Mouse (Mus musculus) embryonic facial prominence, embryonic 11.5 days (tissue): ENCODE data around the gene Tmed3. TPM values are rescaled to one million over a fixed set of nuclear protein-coding genes. Genes with fewer than 3 reads are reported as not detected.
A peak's percentile ranks its signal among the peaks of the same experiment; 100 is the strongest.

Experiments used
- ATAC-seq: fragments of 200-750 bp; cut with Nextera tagmentation; replicated peaks from 2 replicates; pipeline ENCODE4 v1.8.0; 2017; ENCODE audit warnings: low read depth; ENCODE audit not compliant: insufficient number of reproducible peaks, low FRiP score, low TSS enrichment
- DNase-seq: peaks from one replicate; pipeline ENCODE4 v3.0.0-alpha.2; 2015; ENCODE audit warnings: low spot score
- H3K27ac ChIP-seq: fragments of 300-500 bp; sonication (generic); replicated peaks from 2 replicates; pipeline ENCODE4 v1.5.1; 2014; ENCODE audit warnings: mild to moderate bottlenecking, low read depth, low read length, control low read depth
- H3K27me3 ChIP-seq: fragments of 300-500 bp; sonication (generic); 2 replicates; pipeline ENCODE4 v1.6.1; 2014; ENCODE audit warnings: mild to moderate bottlenecking, low read length, moderate library complexity, mixed read lengths; ENCODE audit not compliant: control insufficient read depth, insufficient read depth
- H3K36me3 ChIP-seq: fragments of 300-500 bp; sonication (generic); replicated peaks from 2 replicates; pipeline ENCODE4 v1.6.1; 2014; ENCODE audit warnings: low read depth, mild to moderate bottlenecking, low read length, moderate library complexity, mixed read lengths; ENCODE audit not compliant: control insufficient read depth, insufficient read depth
- H3K4me1 ChIP-seq: fragments of 300-500 bp; sonication (generic); 2 replicates; pipeline ENCODE4 v1.6.1; 2014; ENCODE audit warnings: low read length, mixed read lengths; ENCODE audit not compliant: control insufficient read depth, insufficient read depth
- H3K4me2 ChIP-seq: fragments of 300-500 bp; sonication (generic); 2 replicates; pipeline ENCODE4 v1.6.1; 2014; ENCODE audit warnings: low read depth, mild to moderate bottlenecking, control low read depth, low read length, moderate library complexity
- H3K4me3 ChIP-seq: fragments of 300-500 bp; sonication (generic); 2 replicates; pipeline ENCODE4 v1.5.1; 2014; ENCODE audit warnings: low read depth, low read length, control low read depth
- H3K9ac ChIP-seq: fragments of 300-500 bp; sonication (generic); replicated peaks from 2 replicates; pipeline ENCODE4 v1.6.1; 2014; ENCODE audit warnings: mild to moderate bottlenecking, control low read depth, low read length
- H3K9me3 ChIP-seq: fragments of 300-500 bp; sonication (generic); replicated peaks from 2 replicates; pipeline ENCODE4 v1.6.1; 2016; ENCODE audit warnings: mild to moderate bottlenecking, low read length, inconsistent platforms, mixed read lengths; ENCODE audit not compliant: control insufficient read depth
- WGBS: fragments of 180-500 bp; shearing (Covaris S2); extraction: QIAGEN DNeasy Blood & Tissue Kit; methylation state at CpG from one replicate; pipeline ENCODE4 v1.1.7; 2014; 5-methylcytosine and 5-hydroxymethylcytosine counted together
- polyA plus RNA-seq: library from polyadenylated mRNA; unstranded; fragments of >200 nt; fragmentation: Nextera tagmentation; extraction: Ambion mirVana; gene quantifications from 2 replicates; pipeline ENCODE4 v1.2.1, GENCODE M21; 2014

Gene Tmed3
- polyA plus RNA-seq, 1 experiment from 2014 or later: 49.0 TPM

DNA sequence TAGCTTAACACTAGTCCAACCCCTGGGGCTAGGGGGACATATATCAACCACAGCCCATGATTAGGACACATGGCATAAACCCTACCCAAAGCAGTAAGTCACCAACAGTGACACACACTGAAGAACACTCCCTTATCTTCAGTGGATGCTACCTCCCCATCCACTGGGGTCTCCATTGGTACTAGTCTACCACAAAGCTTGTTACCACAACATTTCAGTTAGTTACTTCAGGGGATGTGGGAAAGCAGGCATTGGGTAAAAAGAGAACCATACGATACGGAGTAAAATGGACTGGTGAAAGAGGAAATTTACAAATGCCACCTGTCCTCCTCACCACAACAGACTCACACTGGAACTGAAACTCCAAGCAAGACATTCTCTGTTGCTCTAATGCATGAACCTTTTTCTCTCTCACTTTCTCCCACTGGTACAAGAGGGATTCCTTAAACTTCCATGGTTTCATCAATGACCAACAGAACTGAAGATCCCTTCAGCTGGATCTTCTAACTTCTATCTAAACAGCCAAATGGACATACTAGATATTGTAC, 3.9 kb downstream of the Tmed3 start:
- no peaks in the 10 kb centered on the region for H3K9me3 ChIP-seq
- H3K9ac ChIP-seq: no peak overlapping the region
- 92% methylated on average over 2 of the region's 2 CpGs for WGBS
- no peak overlapping the region for H3K4me3 ChIP-seq
- no peaks in the 10 kb centered on the region; the same call in 1 of the 2 replicates for H3K36me3 ChIP-seq
- no peak overlapping the region for H3K27ac ChIP-seq
- no peaks in the 10 kb centered on the region; the same call in 1 of the 2 replicates for H3K4me1 ChIP-seq
- H3K27me3 ChIP-seq: no peaks in the 10 kb centered on the region
- no peak for ATAC-seq
- no peak overlapping the region for H3K4me2 ChIP-seq
- DNase-seq: no peak

DNA sequence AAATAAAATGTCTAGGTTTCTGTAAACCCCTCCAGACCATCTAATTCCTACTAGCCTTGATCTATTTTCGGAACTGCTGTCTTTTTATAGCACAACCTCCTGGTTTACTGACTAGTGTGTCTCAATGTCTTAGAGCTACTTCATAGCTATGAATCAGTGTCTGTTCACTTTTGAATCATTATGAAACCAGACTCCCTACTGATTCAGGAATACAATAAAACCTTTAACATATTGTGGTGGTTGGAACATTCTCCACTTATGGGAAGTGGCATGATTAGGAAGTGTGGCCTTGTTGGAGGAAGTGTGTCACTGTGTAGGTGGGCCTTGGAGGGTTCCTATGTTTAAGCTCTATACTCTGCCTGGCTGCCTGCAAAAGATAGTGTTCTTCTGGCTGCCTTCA, 9.7 kb downstream of the Tmed3 start:
- WGBS: 77% methylated on average over 1 of the region's 1 CpGs
- Histone ChIP-seq H3K4me2 (no peak overlapping the region), H3K27me3 (no peaks in the 10 kb centered on the region), H3K27ac (no peak overlapping the region), H3K36me3 (no peaks in the 10 kb centered on the region; the same call in 1 of the 2 replicates), H3K9ac (no peak overlapping the region), H3K4me1 (no peaks in the 10 kb centered on the region), H3K4me3 (no peak overlapping the region), H3K9me3 (no peaks in the 10 kb centered on the region)
- DNase-seq (no peak), ATAC-seq (no peak)

DNA sequence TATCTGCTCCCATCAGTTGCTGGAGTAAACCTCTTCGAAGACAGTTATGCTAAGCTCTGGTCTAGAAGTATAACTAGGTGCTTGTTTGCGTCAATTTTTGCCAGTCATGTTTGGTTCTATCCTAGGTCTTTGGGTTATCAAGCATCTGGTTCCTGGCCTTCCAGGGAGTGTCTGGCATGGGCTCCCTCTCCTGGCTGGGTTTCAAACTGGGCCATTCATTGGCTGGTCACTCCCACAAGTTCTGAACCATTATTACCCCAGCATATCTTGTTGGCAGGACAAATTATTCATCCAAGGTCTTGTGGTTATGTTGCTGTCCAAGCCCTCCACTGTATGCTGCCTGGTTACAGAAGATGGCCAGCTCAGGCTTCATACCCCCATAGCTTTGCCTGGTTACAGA, 11.2 kb downstream of the Tmed3 start:
- no peaks in the 10 kb centered on the region for H3K4me1 ChIP-seq
- H3K27ac ChIP-seq: no peak overlapping the region
- H3K27me3 ChIP-seq: no peaks in the 10 kb centered on the region
- DNase-seq (no peak), ATAC-seq (no peak)
- no peak overlapping the region for H3K4me3 ChIP-seq
- H3K9me3 ChIP-seq: no peaks in the 10 kb centered on the region
- no peak overlapping the region for H3K9ac ChIP-seq
- WGBS: 98% methylated on average over 2 of the region's 2 CpGs
- H3K4me2 ChIP-seq: no peak overlapping the region
- H3K36me3 ChIP-seq: no peaks in the 10 kb centered on the region

DNA sequence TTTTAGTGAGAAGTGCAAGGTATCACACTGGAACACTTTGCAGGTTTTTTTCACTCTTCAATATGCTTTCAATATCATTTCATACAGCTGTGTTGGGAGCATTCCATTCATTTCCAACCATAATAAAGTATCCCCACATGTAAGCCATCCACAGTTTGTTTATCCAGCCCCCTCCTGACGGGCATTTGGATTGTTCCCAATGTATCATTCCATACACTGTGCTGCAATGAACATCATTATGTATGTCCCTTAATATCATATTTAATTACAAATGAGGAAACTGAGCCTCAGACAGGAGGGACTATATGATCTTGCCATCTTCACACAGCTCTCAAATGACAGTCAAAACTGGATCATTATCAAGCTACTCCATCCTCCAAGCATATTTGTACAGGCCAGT, 15.7 kb downstream of the Tmed3 start:
- Histone ChIP-seq H3K9ac (no peak overlapping the region), H3K4me2 (no peak overlapping the region), H3K9me3 (no peaks in the 10 kb centered on the region), H3K27ac (no peak overlapping the region), H3K27me3 (no peaks in the 10 kb centered on the region), H3K4me3 (no peak overlapping the region), H3K4me1 (no peaks in the 10 kb centered on the region), H3K36me3 (no peaks in the 10 kb centered on the region)
- 59% methylated on average over 1 of the region's 1 CpGs for WGBS
- DNase-seq (no peak), ATAC-seq (no peak)

DNA sequence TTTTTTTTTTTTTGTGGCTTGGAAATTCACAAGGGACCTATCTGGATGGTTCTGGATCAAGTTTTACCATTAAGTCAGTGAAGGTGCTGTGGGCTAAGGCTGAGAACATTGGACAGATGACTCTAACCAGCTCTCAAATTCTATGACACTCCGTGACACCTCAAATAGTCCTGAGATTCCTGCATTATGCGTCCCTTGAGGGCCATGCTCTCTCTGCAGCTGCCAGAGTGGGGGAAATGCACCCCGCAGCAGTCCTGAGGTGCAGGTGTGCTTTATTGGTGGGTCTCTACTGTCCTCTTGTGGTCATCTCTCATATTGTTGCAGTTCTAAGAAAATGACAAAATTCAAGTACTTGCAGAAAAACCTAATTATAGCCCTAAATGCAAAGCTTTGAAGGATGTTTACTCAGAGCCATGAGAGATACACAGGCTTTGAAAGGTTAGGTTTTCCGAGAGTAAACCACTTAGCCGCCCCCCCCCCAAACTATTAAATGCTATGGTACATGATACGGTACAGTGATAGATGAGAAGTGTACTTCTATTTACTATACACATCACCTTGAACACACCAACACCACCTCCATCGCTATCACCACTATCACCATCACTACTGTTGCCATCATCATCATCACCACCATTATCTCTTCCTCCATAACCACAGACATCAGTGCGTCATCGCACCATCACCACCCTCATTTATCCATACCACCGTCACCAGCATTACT, 17.2 kb downstream of the Tmed3 start:
- no peak overlapping the region for H3K4me2 ChIP-seq
- no peak overlapping the region for H3K4me3 ChIP-seq
- H3K36me3 ChIP-seq: no peaks in the 10 kb centered on the region
- H3K27me3 ChIP-seq: no peaks in the 10 kb centered on the region
- H3K4me1 ChIP-seq: no peaks in the 10 kb centered on the region
- ATAC-seq (no peak), DNase-seq (peak; percentile 52)
- no peaks in the 10 kb centered on the region for H3K9me3 ChIP-seq
- no peak overlapping the region for H3K27ac ChIP-seq
- no peak overlapping the region for H3K9ac ChIP-seq
- WGBS: 57% methylated on average over 10 of the region's 10 CpGs

DNA sequence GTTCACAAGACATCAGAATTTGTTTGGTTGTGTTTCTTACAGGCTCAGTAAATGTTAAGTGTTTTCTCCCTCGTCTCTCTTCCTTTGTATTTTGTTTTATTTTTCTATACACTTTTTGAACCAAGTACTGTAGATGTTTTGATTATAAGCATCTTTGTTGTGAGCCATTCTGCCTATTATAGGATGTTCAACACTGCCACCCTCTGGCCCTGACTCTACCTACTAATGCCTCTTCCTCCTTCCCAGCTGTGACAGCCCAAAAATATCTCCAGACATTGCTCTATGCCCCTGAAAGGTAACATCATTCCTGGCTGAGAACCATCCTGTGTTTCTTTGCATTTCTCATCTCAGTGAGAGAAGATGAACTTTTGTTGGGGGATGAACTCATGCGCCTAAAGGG, 18.6 kb downstream of the Tmed3 start:
- 65% methylated on average over 2 of the region's 2 CpGs for WGBS
- Histone ChIP-seq H3K27me3 (no peaks in the 10 kb centered on the region), H3K4me2 (no peak overlapping the region), H3K9ac (no peak overlapping the region), H3K4me1 (no peaks in the 10 kb centered on the region), H3K4me3 (no peak overlapping the region), H3K36me3 (no peaks in the 10 kb centered on the region), H3K27ac (no peak overlapping the region), H3K9me3 (no peaks in the 10 kb centered on the region)
- ATAC-seq: no peak
- DNase-seq: no peak

DNA sequence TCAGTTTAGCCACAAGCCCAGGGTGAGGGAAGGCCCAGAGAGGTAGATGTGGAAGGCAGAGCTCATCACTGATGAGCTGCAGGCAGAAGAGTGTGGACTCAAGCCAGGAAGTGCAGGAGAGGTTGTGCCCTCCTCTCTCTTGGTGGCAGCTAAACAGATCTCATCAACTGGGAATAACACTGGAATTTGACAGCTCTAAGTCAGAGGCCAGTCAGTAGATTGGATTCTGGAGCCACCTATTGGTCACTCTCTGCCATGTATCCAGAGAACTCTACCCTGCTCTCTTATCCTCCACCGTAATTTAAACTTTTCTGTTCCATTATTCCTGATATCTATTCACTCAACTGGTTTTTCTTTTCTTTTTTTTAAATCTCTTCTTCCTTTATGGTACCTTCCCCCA, 25.9 kb downstream of the Tmed3 start:
- WGBS: 62% methylated on average over 1 of the region's 1 CpGs
- no peaks in the 10 kb centered on the region for H3K36me3 ChIP-seq
- H3K9ac ChIP-seq: no peak overlapping the region
- no peak overlapping the region for H3K4me3 ChIP-seq
- no peaks in the 10 kb centered on the region for H3K27me3 ChIP-seq
- DNase-seq (peak; percentile 45), ATAC-seq (0 out of 2 replicates have a peak, but pooled peaks have one; percentile 71)
- no peaks in the 10 kb centered on the region for H3K9me3 ChIP-seq
- no peak overlapping the region for H3K4me2 ChIP-seq
- no peaks in the 10 kb centered on the region for H3K4me1 ChIP-seq
- no peak overlapping the region for H3K27ac ChIP-seq

DNA sequence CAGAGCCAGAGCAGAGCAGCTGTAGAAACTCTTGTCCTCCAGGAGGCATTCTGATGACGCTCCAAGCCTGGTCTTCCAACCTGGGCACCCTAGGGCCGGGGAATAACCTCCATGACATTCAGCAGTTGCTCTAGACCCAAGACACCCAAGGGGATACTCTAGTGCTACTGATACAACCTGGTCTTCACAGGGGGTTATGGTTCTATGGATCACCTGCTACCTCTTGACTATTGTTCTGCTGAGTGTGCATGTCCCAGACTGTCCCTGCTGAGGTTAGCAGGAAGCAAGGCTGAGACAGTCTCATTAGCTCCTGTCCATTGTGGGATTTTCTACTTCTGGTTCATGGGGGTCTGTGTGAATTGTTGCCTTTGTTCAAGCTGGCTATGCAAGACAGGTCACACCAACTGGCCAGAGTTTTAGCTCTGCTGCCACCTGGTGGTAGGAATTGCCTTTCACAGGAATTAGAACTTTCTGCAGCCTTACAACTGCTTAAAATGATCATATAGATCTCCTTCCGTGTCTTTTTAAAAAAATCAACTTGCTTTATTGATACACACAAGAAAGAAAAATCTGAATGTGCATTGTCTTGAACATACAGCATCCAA, 30.8 kb downstream of the Tmed3 start:
- H3K27ac ChIP-seq: no peak overlapping the region
- WGBS: 49% methylated on average over 3 of the region's 3 CpGs

More for the DNA sequence above, 30.8 kb downstream of the Tmed3 start:
- Histone ChIP-seq H3K9me3 (no peaks in the 10 kb centered on the region), H3K9ac (no peak overlapping the region), H3K4me2 (no peak overlapping the region), H3K4me3 (no peak overlapping the region), H3K27me3 (no peaks in the 10 kb centered on the region), H3K4me1 (no peaks in the 10 kb centered on the region), H3K36me3 (no peaks in the 10 kb centered on the region)
- peak; percentile 91 for DNase-seq
- ATAC-seq: peak; percentile 68; the same call in 1 of the 2 replicates
